Mouse (Mus musculus) cerebellum, postnatal 25 days (tissue): Measurements from ENCODE around the gene Mafk.

Experiments used
- DNase-seq, 2 experiments: peaks; one replicate each; pipeline ENCODE4 v3.0.0; 2021; ENCODE audit warnings: mixed read lengths in 2 of 2

Gene Mafk

GRCm38 (mm10) chr5:139796900-139797299, 5.6 kb downstream of the Mafk start:
- no peak for DNase-seq

GRCm38 (mm10) chr5:139797473-139798167, 6.3 kb downstream of the Mafk start:
- DNase-seq, result peak; percentile 78 to 89

GRCm38 (mm10) chr5:139798168-139798900, 7.0 kb downstream of the Mafk start:
- DNase-seq, result no peak

GRCm38 (mm10) chr5:139799041-139799440, 7.7 kb downstream of the Mafk start:
- DNase-seq, result no peak

- DNase-seq, result no peak
Observed at GRCm38 (mm10) chr5:139799801-139800590, 8.7 kb downstream of the Mafk start.

GRCm38 (mm10) chr5:139801231-139801630, 9.9 kb downstream of the Mafk start:
- no peak for DNase-seq

GRCm38 (mm10) chr5:139801880-139802279, 10.6 kb downstream of the Mafk start:
- no peak for DNase-seq

- no peak for DNase-seq
Observed at GRCm38 (mm10) chr5:139803165-139803564, 11.9 kb downstream of the Mafk start.

GRCm38 (mm10) chr5:139803601-139804102, 12.3 kb downstream of the Mafk start:
- DNase-seq, result peak in 1 of 2 experiments; percentile 37

GRCm38 (mm10) chr5:139804107-139804551, 12.8 kb downstream of the Mafk start:
- no peak for DNase-seq

GRCm38 (mm10) chr5:139804573-139805111, 13.3 kb downstream of the Mafk start:
- DNase-seq, result no peak

GRCm38 (mm10) chr5:139805924-139806323, 14.6 kb downstream of the Mafk start:
- DNase-seq, result no peak

GRCm38 (mm10) chr5:139809397-139809796, 18.1 kb downstream of the Mafk start:
- no peak for DNase-seq

GRCm38 (mm10) chr5:139811677-139812397, 20.5 kb downstream of the Mafk start:
- DNase-seq, result no peak

GRCm38 (mm10) chr5:139812398-139813125, 21.2 kb downstream of the Mafk start:
- DNase-seq, result no peak

- no peak for DNase-seq
Observed at GRCm38 (mm10) chr5:139813126-139813490, 21.8 kb downstream of the Mafk start.

GRCm38 (mm10) chr5:139813963-139814381, 22.7 kb downstream of the Mafk start:
- DNase-seq, result no peak

- DNase-seq, result no peak
Observed at GRCm38 (mm10) chr5:139815964-139816363, 24.7 kb downstream of the Mafk start.

- DNase-seq, result no peak
Observed at GRCm38 (mm10) chr5:139816445-139816844, 25.1 kb downstream of the Mafk start.

- DNase-seq, result no peak
Observed at GRCm38 (mm10) chr5:139817292-139817691, 26.0 kb downstream of the Mafk start.

GRCm38 (mm10) chr5:139818056-139818455, 26.7 kb downstream of the Mafk start:
- no peak for DNase-seq
